Mouse (Mus musculus): Measurements from ENCODE around the gene Mpzl1. TPM values are rescaled to one million over a fixed set of nuclear protein-coding genes. Genes with fewer than 3 reads are reported as not detected.

Mpzl1 gene
- 1.2 TPM for polyA plus RNA-seq (2017; shearing (Covaris generic))

GRCm38 (mm10) chr1:165634151-165634884, at the start of gene Mpzl1:
Gene Mpzl1, minus strand, starts transcription at chr1:165634538.

Other genes with a start within 250 kb of the Mpzl1 start
- gene Dcaf6, start 174.1 kb downstream of the Mpzl1 start, polyA plus RNA-seq (2017; shearing (Covaris generic)) = 17.9 TPM
- gene Mpc2, start 173.9 kb downstream of the Mpzl1 start, polyA plus RNA-seq (2017; shearing (Covaris generic)) = 99.7 TPM
- not detected for gene Adcy10, start 149.4 kb downstream of the Mpzl1 start, polyA plus RNA-seq (2017; shearing (Covaris generic))
- gene Rcsd1, start 75.2 kb upstream of the Mpzl1 start, polyA plus RNA-seq (2017; shearing (Covaris generic)) = 179 TPM
- gene Creg1, start 129.2 kb upstream of the Mpzl1 start, polyA plus RNA-seq (2017; shearing (Covaris generic)) = 53.2 TPM
- 395 TPM for gene Cd247, start 154.1 kb upstream of the Mpzl1 start, polyA plus RNA-seq (2017; shearing (Covaris generic))

All from naive thymus-derived CD4-positive, alpha-beta T cell, adult 5 months (primary cell).